Mouse (Mus musculus): ENCODE data around the gene F2rl1. TPM values are rescaled to one million over a fixed set of nuclear protein-coding genes. Genes with fewer than 3 reads are reported as not detected.
A peak's percentile ranks its signal among the peaks of the same experiment; 100 is the strongest.

Gene F2rl1
- under 1 TPM; 0.36 to 0.45 TPM for total RNA-seq (2021)
- long read RNA-seq, experiment 1: 0 reads
- long read RNA-seq, experiment 2: 0 reads

GRCm38 (mm10) chr13:95524674-95525491 is at the start of gene F2rl1:
Gene F2rl1, minus strand, starts transcription at chr13:95525227.
- DNase-seq: peak; percentile 58
- Histone ChIP-seq H3K27ac (peak within 1 kb of the TSS; percentile 58), H3K4me3 (peak within 1 kb of the TSS; percentile 73)
- TF ChIP-seq CTCF (IDR thresholded peaks at IDR 0.05): no peak
- intact Hi-C loops (cut with DNase I): no loop called here

GRCm38 (mm10) chr13:95570877-95571276 is 45.9 kb upstream of the F2rl1 start:
- intact Hi-C loops (cut with DNase I): no loop called here
- no peak for TF ChIP-seq CTCF (IDR thresholded peaks at IDR 0.05)

GRCm38 (mm10) chr13:95569326-95569725 is 44.3 kb upstream of the F2rl1 start:
- intact Hi-C loops (cut with DNase I): no loop called here
- no peak overlapping the region for H3K27ac ChIP-seq
- H3K4me3 ChIP-seq: no peak overlapping the region
- TF ChIP-seq CTCF (IDR thresholded peaks at IDR 0.05): no peak
- DNase-seq: no peak

More at GRCm38 (mm10) chr13:95570877-95571276, 45.9 kb upstream of the F2rl1 start:
- no peak overlapping the region for H3K27ac ChIP-seq
- no peak for DNase-seq
- no peak overlapping the region for H3K4me3 ChIP-seq

- no peak for TF ChIP-seq CTCF (IDR thresholded peaks at IDR 0.05)
- DNase-seq: no peak
- H3K4me3 ChIP-seq: no peak overlapping the region
- no peak overlapping the region for H3K27ac ChIP-seq
- intact Hi-C loops (cut with DNase I): no loop called here
Observed at GRCm38 (mm10) chr13:95568336-95568735, 43.3 kb upstream of the F2rl1 start.

GRCm38 (mm10) chr13:95566841-95567551 is 42.0 kb upstream of the F2rl1 start:
- DNase-seq: no peak
- H3K27ac ChIP-seq: no peak overlapping the region
- no peak overlapping the region for H3K4me3 ChIP-seq
- TF ChIP-seq CTCF (IDR thresholded peaks at IDR 0.05): no peak
- intact Hi-C loops (cut with DNase I): no loop called here

- TF ChIP-seq CTCF (IDR thresholded peaks at IDR 0.05): peak; percentile 93; the same call in 1 of the 2 replicates
- DNase-seq: peak; percentile 41
- Histone ChIP-seq H3K27ac (no peak overlapping the region), H3K4me3 (no peak overlapping the region)
- intact Hi-C loops (cut with DNase I): loop anchor here (1.0 to 5.0 kb wide), 3 partner anchors 104 to 329 kb away; partner anchors contain the start of gene Iqgap2
Observed at GRCm38 (mm10) chr13:95563693-95564092, 38.7 kb upstream of the F2rl1 start.

GRCm38 (mm10) chr13:95563066-95563610 is 38.1 kb upstream of the F2rl1 start:
- TF ChIP-seq CTCF (IDR thresholded peaks at IDR 0.05): no peak
- H3K4me3 ChIP-seq: no peak overlapping the region
- intact Hi-C loops (cut with DNase I): loop anchor here (1.0 to 5.0 kb wide), 3 partner anchors 104 to 329 kb away; partner anchors contain the start of gene Iqgap2
- no peak for DNase-seq
- H3K27ac ChIP-seq: no peak overlapping the region

- no peak for TF ChIP-seq CTCF (IDR thresholded peaks at IDR 0.05)
- intact Hi-C loops (cut with DNase I): no loop called here
- DNase-seq: no peak
- Histone ChIP-seq H3K4me3 (no peak overlapping the region), H3K27ac (no peak overlapping the region)
Observed at GRCm38 (mm10) chr13:95557326-95557725, 32.3 kb upstream of the F2rl1 start.

GRCm38 (mm10) chr13:95553885-95554492 is 29.0 kb upstream of the F2rl1 start:
- intact Hi-C loops (cut with DNase I): no loop called here
- H3K4me3 ChIP-seq: no peak overlapping the region
- H3K27ac ChIP-seq: no peak overlapping the region
- TF ChIP-seq CTCF (IDR thresholded peaks at IDR 0.05): no peak
- no peak for DNase-seq

- intact Hi-C loops (cut with DNase I): no loop called here
- Histone ChIP-seq H3K4me3 (no peak overlapping the region), H3K27ac (no peak overlapping the region)
- TF ChIP-seq CTCF (IDR thresholded peaks at IDR 0.05): no peak
- DNase-seq: no peak
Observed at GRCm38 (mm10) chr13:95550636-95551370, 25.8 kb upstream of the F2rl1 start.

GRCm38 (mm10) chr13:95549421-95549820 is 24.4 kb upstream of the F2rl1 start:
- intact Hi-C loops (cut with DNase I): no loop called here
- DNase-seq: no peak
- H3K27ac ChIP-seq: peak overlapping the region; percentile 60; the same call in 1 of the 2 replicates
- TF ChIP-seq CTCF (IDR thresholded peaks at IDR 0.05): no peak
- peak overlapping the region; percentile 59 for H3K4me3 ChIP-seq

- peak overlapping the region; percentile 59 for H3K4me3 ChIP-seq
- peak overlapping the region; percentile 60 for H3K27ac ChIP-seq
- no peak for TF ChIP-seq CTCF (IDR thresholded peaks at IDR 0.05)
- DNase-seq: no peak
- intact Hi-C loops (cut with DNase I): no loop called here
Observed at GRCm38 (mm10) chr13:95548856-95549255, 23.8 kb upstream of the F2rl1 start.
